Mouse (Mus musculus): ENCODE results near the gene Gtsf2. TPM values are rescaled to one million over a fixed set of nuclear protein-coding genes. Genes with fewer than 3 reads are reported as not detected.

Gene Gtsf2
- not detected for total RNA-seq (2018; cell fraction: chromatin; rRNA removed)
- total RNA-seq (2018; cell fraction: cytosol; rRNA removed) = not detected
- total RNA-seq (2018; cell fraction: nucleus; rRNA removed) = not detected
- polyA plus RNA-seq (2018) = not detected in 3 replicates

GRCm38 (mm10) chr15:103448369-103448768 lies at the start of gene Gtsf2:
Gtsf2 (minus strand) TSS chr15:103448469.
- no peaks in the 10 kb centered on the region for H3K79me2 ChIP-seq (ENCODE audit: inconsistent target)
- no peak within 1 kb of the TSS for H3K4me3 ChIP-seq (ENCODE audit: inconsistent target)
- H3K27ac ChIP-seq = no peak within 1 kb of the TSS
- 82% methylated on average over 3 of the region's 3 CpGs for WGBS (ENCODE audit: missing documents)
- no peaks in the 10 kb centered on the region for H3K36me3 ChIP-seq (ENCODE audit: inconsistent target)

DNA sequence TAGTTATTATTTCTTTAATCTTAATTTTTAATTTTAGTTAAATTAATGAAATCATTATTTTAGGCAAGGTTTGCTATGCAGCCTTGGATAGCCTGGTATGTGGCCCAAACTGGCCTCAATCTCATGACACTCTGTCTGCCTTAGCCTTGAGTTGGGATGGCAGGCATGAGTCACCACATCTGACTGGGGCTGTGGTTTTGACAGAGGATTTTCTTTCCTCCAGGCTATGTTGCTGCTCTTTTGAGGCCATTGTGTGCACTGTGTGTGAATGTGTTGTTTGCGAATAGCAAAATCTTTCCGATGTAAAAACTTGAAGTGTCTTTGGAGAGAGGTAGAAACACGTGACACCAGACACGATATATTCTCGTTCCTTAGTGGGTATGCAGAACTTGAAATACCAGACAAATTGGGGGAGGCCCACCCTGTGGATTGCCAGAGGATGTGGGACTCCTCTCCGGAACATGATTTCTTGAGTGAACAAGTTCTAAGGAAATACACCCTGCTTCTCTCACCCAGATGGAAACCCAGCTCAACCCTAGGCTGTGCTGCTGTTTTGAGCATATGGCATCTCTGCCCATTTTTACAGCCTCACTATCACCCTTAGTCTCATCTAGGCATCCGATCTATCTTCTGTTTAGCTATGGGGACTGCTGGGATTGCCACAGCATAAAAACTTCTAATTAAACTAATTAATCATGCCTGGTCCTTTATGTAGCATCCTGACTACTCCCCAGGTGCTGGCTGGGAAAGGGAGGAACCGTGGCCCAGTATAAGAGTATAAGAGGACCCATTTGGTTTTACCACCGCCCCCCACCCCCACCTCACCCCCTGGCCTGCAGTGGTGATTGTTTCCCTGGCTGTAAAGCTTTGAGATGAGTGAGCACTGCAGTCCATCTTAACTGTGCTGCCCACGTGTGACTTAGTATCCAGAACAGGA lies 48.2 kb upstream of the Gtsf2 start:
- H3K36me3 ChIP-seq (ENCODE audit: inconsistent target) = peaks cover 80% of the 10 kb centered on the region
- 93% methylated on average over 10 of the region's 10 CpGs for WGBS (ENCODE audit: missing documents)
- H3K4me3 ChIP-seq (ENCODE audit: inconsistent target) = no peak overlapping the region
- no peaks in the 10 kb centered on the region; the same call in 1 of the 2 replicates for H3K79me2 ChIP-seq (ENCODE audit: inconsistent target)
- peak overlapping the region; percentile 33 for H3K27ac ChIP-seq

GRCm38 (mm10) chr15:103488336-103488735 lies 40.1 kb upstream of the Gtsf2 start:
- Histone ChIP-seq H3K36me3 (ENCODE audit: inconsistent target) (peaks cover 69% of the 10 kb centered on the region), H3K27ac (no peak overlapping the region)
- WGBS (ENCODE audit: missing documents) = 68% methylated on average over 4 of the region's 4 CpGs

GRCm38 (mm10) chr15:103486658-103487057 lies 38.4 kb upstream of the Gtsf2 start:
- Histone ChIP-seq H3K27ac (peak overlapping the region; percentile 61), H3K79me2 (ENCODE audit: inconsistent target) (peaks cover 31% of the 10 kb centered on the region; the same call in 1 of the 2 replicates), H3K4me3 (ENCODE audit: inconsistent target) (no peak overlapping the region), H3K36me3 (ENCODE audit: inconsistent target) (peaks cover 69% of the 10 kb centered on the region)
- WGBS (ENCODE audit: missing documents) = 0% methylated on average over 1 of the region's 1 CpGs

More at GRCm38 (mm10) chr15:103488336-103488735, 40.1 kb upstream of the Gtsf2 start:
- H3K4me3 ChIP-seq (ENCODE audit: inconsistent target) = no peak overlapping the region
- peaks cover 16% of the 10 kb centered on the region; the same call in 1 of the 2 replicates for H3K79me2 ChIP-seq (ENCODE audit: inconsistent target)

GRCm38 (mm10) chr15:103485106-103485505 lies 36.8 kb upstream of the Gtsf2 start:
- 93% methylated on average over 3 of the region's 3 CpGs for WGBS (ENCODE audit: missing documents)
- Histone ChIP-seq H3K4me3 (ENCODE audit: inconsistent target) (no peak overlapping the region), H3K36me3 (ENCODE audit: inconsistent target) (peaks cover 69% of the 10 kb centered on the region), H3K27ac (no peak overlapping the region), H3K79me2 (ENCODE audit: inconsistent target) (peaks cover 24% of the 10 kb centered on the region; the same call in 1 of the 2 replicates)

GRCm38 (mm10) chr15:103484490-103484889 lies 36.2 kb upstream of the Gtsf2 start:
- 100% methylated on average over 2 of the region's 2 CpGs for WGBS (ENCODE audit: missing documents)
- Histone ChIP-seq H3K36me3 (ENCODE audit: inconsistent target) (peaks cover 68% of the 10 kb centered on the region), H3K4me3 (ENCODE audit: inconsistent target) (no peak overlapping the region), H3K27ac (no peak overlapping the region), H3K79me2 (ENCODE audit: inconsistent target) (peaks cover 24% of the 10 kb centered on the region; the same call in 1 of the 2 replicates)

DNA sequence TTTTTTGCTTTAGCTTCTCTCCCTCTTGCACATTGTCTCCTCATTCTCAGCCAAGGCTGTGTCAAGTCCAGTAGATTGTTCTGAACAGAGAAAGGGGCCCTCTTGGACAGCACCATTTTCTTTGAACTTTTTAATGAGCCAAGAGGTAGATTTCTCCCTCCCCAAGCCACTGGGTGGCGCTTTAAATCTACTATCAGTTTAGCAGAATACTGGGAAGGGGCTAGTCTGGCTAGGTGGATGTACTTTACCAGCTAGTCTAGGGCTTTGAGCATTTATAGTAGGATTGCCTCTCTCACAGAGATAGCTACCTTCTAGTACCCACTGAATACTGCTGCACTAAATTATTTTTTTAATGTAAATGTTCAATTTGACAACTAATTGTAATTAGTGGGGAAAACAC lies 34.2 kb upstream of the Gtsf2 start:
- Histone ChIP-seq H3K4me3 (ENCODE audit: inconsistent target) (no peak overlapping the region), H3K36me3 (ENCODE audit: inconsistent target) (peaks cover 84% of the 10 kb centered on the region), H3K79me2 (ENCODE audit: inconsistent target) (peaks cover 28% of the 10 kb centered on the region; the same call in 1 of the 2 replicates), H3K27ac (no peak overlapping the region)
- WGBS (ENCODE audit: missing documents) = 70% methylated on average over 1 of the region's 1 CpGs

- Histone ChIP-seq H3K4me3 (ENCODE audit: inconsistent target) (no peak overlapping the region), H3K27ac (no peak overlapping the region), H3K79me2 (ENCODE audit: inconsistent target) (peaks cover 28% of the 10 kb centered on the region; the same call in 1 of the 2 replicates), H3K36me3 (ENCODE audit: inconsistent target) (peaks cover 88% of the 10 kb centered on the region)
- WGBS (ENCODE audit: missing documents) = 70% methylated on average over 2 of the region's 2 CpGs
Observed at GRCm38 (mm10) chr15:103480129-103480528, 31.9 kb upstream of the Gtsf2 start.

- Histone ChIP-seq H3K4me3 (ENCODE audit: inconsistent target) (no peak overlapping the region), H3K36me3 (ENCODE audit: inconsistent target) (peaks cover 88% of the 10 kb centered on the region), H3K27ac (no peak overlapping the region), H3K79me2 (ENCODE audit: inconsistent target) (peaks cover 23% of the 10 kb centered on the region; the same call in 1 of the 2 replicates)
- 100% methylated on average over 1 of the region's 1 CpGs for WGBS (ENCODE audit: missing documents)
Observed at GRCm38 (mm10) chr15:103479080-103479606, 30.9 kb upstream of the Gtsf2 start.

DNA sequence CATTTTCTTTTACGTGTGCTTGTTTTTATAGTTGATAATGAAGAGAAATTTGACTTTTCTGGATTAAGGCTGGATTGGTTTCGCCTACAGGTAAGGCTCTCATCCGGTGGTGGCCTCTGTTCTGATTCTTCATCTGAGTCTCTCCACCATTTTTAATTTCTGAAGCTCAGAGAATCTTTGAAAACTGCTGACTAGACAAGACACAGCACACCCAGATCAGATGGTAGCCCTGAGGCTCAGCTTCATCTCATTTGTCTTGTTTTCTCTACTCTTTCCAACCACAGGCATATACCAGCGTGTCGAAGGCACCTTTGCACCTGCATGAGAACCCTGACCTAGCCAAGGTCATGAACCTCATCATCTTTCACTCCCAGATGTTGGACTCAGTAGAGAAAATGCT lies 25.5 kb upstream of the Gtsf2 start:
- Histone ChIP-seq H3K4me3 (ENCODE audit: inconsistent target) (no peak overlapping the region), H3K27ac (no peak overlapping the region), H3K36me3 (ENCODE audit: inconsistent target) (peaks cover 77% of the 10 kb centered on the region), H3K79me2 (ENCODE audit: inconsistent target) (peaks cover 42% of the 10 kb centered on the region; the same call in 1 of the 2 replicates)
- WGBS (ENCODE audit: missing documents) = 93% methylated on average over 5 of the region's 5 CpGs

DNA sequence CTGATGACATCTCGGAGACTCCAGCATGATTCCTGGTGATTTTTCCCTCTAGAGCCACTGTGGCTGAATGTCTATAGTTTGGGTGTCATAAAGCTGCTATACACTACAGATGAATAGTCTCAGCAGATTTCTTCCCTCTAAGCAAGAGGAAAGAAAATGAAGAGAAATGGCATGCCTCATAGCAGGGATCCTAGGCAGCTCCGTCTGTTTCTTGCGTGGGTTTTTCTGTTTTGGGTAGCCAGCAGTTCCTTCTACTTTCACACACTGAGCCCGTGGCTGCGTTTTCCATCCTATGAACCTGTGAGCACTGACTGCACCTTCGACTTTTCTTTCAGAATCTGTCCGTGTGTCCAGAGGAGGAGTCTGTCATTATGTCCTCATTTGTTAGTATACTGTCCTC lies 24.9 kb upstream of the Gtsf2 start:
- Histone ChIP-seq H3K4me3 (ENCODE audit: inconsistent target) (no peak overlapping the region), H3K79me2 (ENCODE audit: inconsistent target) (peaks cover 45% of the 10 kb centered on the region), H3K27ac (no peak overlapping the region), H3K36me3 (ENCODE audit: inconsistent target) (peaks cover 76% of the 10 kb centered on the region)
- 98% methylated on average over 7 of the region's 7 CpGs for WGBS (ENCODE audit: missing documents)

DNA sequence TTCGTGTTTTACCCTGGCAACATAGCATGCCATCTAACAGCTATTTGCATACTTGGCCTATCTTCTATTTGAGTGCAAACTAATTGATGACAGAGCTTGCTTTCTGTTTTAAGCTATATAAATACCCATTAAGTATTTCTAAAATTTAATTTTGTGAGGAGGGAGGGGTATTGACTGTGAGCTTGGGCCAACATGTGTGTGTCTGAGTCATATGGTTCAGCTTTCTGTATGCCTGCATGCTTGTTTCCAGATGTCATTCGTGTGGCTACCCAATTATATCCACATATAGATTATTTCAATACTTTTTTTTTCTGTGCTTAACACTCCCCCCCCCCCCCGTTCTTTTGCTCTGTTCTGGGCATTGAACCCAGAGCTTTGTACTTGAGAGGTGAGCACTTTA lies 24.0 kb upstream of the Gtsf2 start:
- Histone ChIP-seq H3K4me3 (ENCODE audit: inconsistent target) (no peak overlapping the region), H3K27ac (no peak overlapping the region), H3K79me2 (ENCODE audit: inconsistent target) (peaks cover 54% of the 10 kb centered on the region), H3K36me3 (ENCODE audit: inconsistent target) (peaks cover 77% of the 10 kb centered on the region)
- 92% methylated on average over 2 of the region's 3 CpGs for WGBS (ENCODE audit: missing documents)

DNA sequence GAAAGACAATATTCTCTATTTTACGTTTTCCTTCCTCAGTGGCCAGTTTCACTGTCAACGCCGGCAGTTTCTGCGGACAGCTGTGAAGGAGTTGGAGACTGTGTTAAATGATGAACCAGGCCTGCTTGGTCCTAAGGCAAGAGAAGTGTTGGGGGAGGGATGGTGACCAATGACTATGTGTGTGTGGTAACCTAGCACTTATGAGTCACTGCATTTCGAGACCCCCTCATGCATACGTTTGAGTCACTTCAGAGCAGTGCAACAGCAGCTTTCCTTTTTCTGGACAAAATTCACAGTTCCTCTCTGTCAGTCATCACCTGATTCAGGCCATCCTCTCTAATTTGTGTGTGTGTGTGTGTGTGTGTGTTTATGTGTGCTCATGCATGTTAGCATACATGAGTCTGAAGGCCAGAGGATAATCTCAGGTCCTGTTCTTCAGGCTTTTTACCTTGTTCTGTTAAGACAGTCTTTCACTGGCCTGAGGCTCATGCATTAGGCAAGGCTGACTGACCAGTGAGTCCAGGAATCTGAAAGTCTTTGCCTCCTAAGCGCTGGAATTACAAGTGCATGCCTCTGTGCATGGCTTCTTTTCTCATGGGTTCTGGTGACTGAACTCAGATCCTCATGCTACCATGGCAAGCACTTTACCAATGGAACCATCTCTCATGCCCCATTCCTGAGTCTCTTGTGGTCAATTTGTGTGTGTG lies 23.4 kb upstream of the Gtsf2 start:
- H3K36me3 ChIP-seq (ENCODE audit: inconsistent target) = peaks cover 84% of the 10 kb centered on the region
- peak overlapping the region; percentile 8; the same call in 1 of the 2 replicates for H3K27ac ChIP-seq
- peaks cover 61% of the 10 kb centered on the region for H3K79me2 ChIP-seq (ENCODE audit: inconsistent target)
- H3K4me3 ChIP-seq (ENCODE audit: inconsistent target) = no peak overlapping the region
- WGBS (ENCODE audit: missing documents) = 53% methylated on average over 6 of the region's 7 CpGs

GRCm38 (mm10) chr15:103462539-103463261 lies 14.4 kb upstream of the Gtsf2 start:
- peaks cover 78% of the 10 kb centered on the region for H3K36me3 ChIP-seq (ENCODE audit: inconsistent target)
- 23% methylated on average over 7 of the region's 7 CpGs for WGBS (ENCODE audit: missing documents)
- peak overlapping the region; percentile 70 for H3K27ac ChIP-seq
- peaks cover 80% of the 10 kb centered on the region for H3K79me2 ChIP-seq (ENCODE audit: inconsistent target)
- H3K4me3 ChIP-seq (ENCODE audit: inconsistent target) = no peak overlapping the region

Data from macrophage (primary cell).